11 mouse cellular contexts compared by ENCODE assay signal in genomic region chr2:32364121-32364520, GRCm38 (mm10). TPM values are rescaled to one million over a fixed set of nuclear protein-coding genes. Genes with fewer than 3 reads are reported as not detected.
DNase-seq lines count a peak whose midpoint lies in the region; ATAC-seq and TF ChIP-seq lines count a peak whose summit lies in the region.
"Had no signal": no experiment of that assay in that cellular context is flagged by ENCODE, and none has a peak within 500 bp of the region (broad histone marks: within the 10 kb centered on the region; RNA-seq: fewer than 3 reads in every experiment).

No protein-coding gene starts in this region.

- no peak for DNase-seq in heart, postnatal 14 days
- no peak for DNase-seq in hindbrain, embryonic 14.5 days (ENCODE audit: low spot score)
- no peak for DNase-seq in midbrain, embryonic 10.5 days (ENCODE audit: low spot score)
- no peak for DNase-seq in retina, postnatal 1 day
- DNase-seq: adrenal gland, adult 2 months; left cerebral cortex, postnatal 4 days had no signal

- H3K9ac ChIP-seq in heart, embryonic 12.5 days: peak overlapping the region; percentile 76; the same call in 1 of the 2 replicates
- H3K9ac ChIP-seq in hindbrain, embryonic 14.5 days: peak overlapping the region; percentile 88

- TF ChIP-seq POLR2A in cortical plate, adult 2 months (IDR thresholded peaks at IDR 0.05; ENCODE audit: extremely low read depth, insufficient read depth, low read length): no peak

- H3K36me3 ChIP-seq in heart, embryonic 12.5 days: peaks cover 43% of the 10 kb centered on the region
- H3K36me3 ChIP-seq in hindbrain, embryonic 14.5 days (replicated peaks; ENCODE audit: control insufficient read depth, insufficient read depth): peaks cover 45% of the 10 kb centered on the region
- peaks cover 51% of the 10 kb centered on the region for H3K36me3 ChIP-seq in midbrain, embryonic 10.5 days

- H3K4me3 ChIP-seq in heart, embryonic 12.5 days: peak overlapping the region; percentile 83
- H3K4me3 ChIP-seq in cortical plate, adult 2 months (ENCODE audit: insufficient read depth, low read length): peak overlapping the region; percentile 69; the same call in 1 of the 2 replicates
- H3K4me3 ChIP-seq in hindbrain, embryonic 14.5 days (replicated peaks; ENCODE audit: low read length): peak overlapping the region; percentile 75
- H3K4me3 ChIP-seq in midbrain, embryonic 10.5 days: peak overlapping the region; percentile 83

- H3K9me3 ChIP-seq in heart, embryonic 12.5 days (replicated peaks): no peaks in the 10 kb centered on the region
- H3K9me3 ChIP-seq in hindbrain, embryonic 14.5 days (ENCODE audit: control insufficient read depth, low read length): no peaks in the 10 kb centered on the region
- no peaks in the 10 kb centered on the region for H3K9me3 ChIP-seq in midbrain, embryonic 10.5 days (replicated peaks)

- H3K27me3 ChIP-seq in heart, embryonic 12.5 days (replicated peaks): no peaks in the 10 kb centered on the region
- 0 out of 2 replicates have a peak, but pooled peaks cover 8% of the 10 kb centered on the region for H3K27me3 ChIP-seq in hindbrain, embryonic 14.5 days (ENCODE audit: control insufficient read depth, insufficient read depth, low read length)
- H3K27me3 ChIP-seq in midbrain, embryonic 10.5 days (ENCODE audit: low read depth, poor library complexity, severe bottlenecking): peaks cover 13% of the 10 kb centered on the region

- no peak overlapping the region for H3K27ac ChIP-seq in heart, embryonic 12.5 days (ENCODE audit: poor library complexity, severe bottlenecking)
- H3K27ac ChIP-seq in cortical plate, adult 2 months (ENCODE audit: insufficient read depth, low read length): no peak overlapping the region
- H3K27ac ChIP-seq in hindbrain, embryonic 14.5 days: no peak overlapping the region
- no peak overlapping the region for H3K27ac ChIP-seq in midbrain, embryonic 10.5 days (replicated peaks)

- 77% methylated on average over 8 of the region's 8 CpGs for WGBS in heart, embryonic 12.5 days
- 83% methylated on average over 8 of the region's 8 CpGs for WGBS in hindbrain, embryonic 14.5 days
- WGBS in midbrain, embryonic 10.5 days: 88% methylated on average over 8 of the region's 8 CpGs

- intact Hi-C loops in heart, postnatal 14 days (cut with DNase I): no loop called here

- ATAC-seq in heart, embryonic 12.5 days (ENCODE audit: insufficient number of reproducible peaks, low FRiP score): no peak
- no peak for ATAC-seq in hindbrain, embryonic 14.5 days (ENCODE audit: low FRiP score)
- no peak for ATAC-seq in cerebellum, adult (ENCODE audit: insufficient number of reproducible peaks, low FRiP score, low TSS enrichment)
- ATAC-seq in megakaryocyte progenitor cell, adult 5-6 weeks (replicated peaks; ENCODE audit: poor library complexity): no peak

- peaks cover 22% of the 10 kb centered on the region for H3K4me1 ChIP-seq in heart, embryonic 12.5 days (replicated peaks)
- H3K4me1 ChIP-seq in cortical plate, adult 2 months (ENCODE audit: control insufficient read depth, insufficient read depth, low read length): no peaks in the 10 kb centered on the region
- H3K4me1 ChIP-seq in hindbrain, embryonic 14.5 days (replicated peaks; ENCODE audit: control insufficient read depth, insufficient read depth, low read length): peaks cover 17% of the 10 kb centered on the region
- H3K4me1 ChIP-seq in midbrain, embryonic 10.5 days: peaks cover 37% of the 10 kb centered on the region

- TF ChIP-seq CTCF in cortical plate, adult 2 months (IDR thresholded peaks at IDR 0.05; ENCODE audit: extremely low read depth, insufficient read depth, low read length): no peak

- H3K4me2 ChIP-seq in heart, embryonic 12.5 days: peak overlapping the region; percentile 90
- H3K4me2 ChIP-seq in hindbrain, embryonic 14.5 days (replicated peaks): peak overlapping the region; percentile 85

RNA-seq across cellular contexts. Expression of gene Dnm1, which starts 11.0 kb away (rescaled TPM):
- 6.2 and 7.6 TPM in 2 replicates for polyA plus RNA-seq in heart, embryonic 12.5 days (2016; fragmentation: Nextera tagmentation; extraction: Ambion mirVana)
- 1 to 10 TPM; 9.1 TPM for total RNA-seq in heart, postnatal 14 days (2021)
- polyA plus RNA-seq in cortical plate, adult 2 months (2012; rRNA removed): 1,325 and 1,395 TPM in 2 replicates
- polyA plus RNA-seq in hindbrain, embryonic 14.5 days (2014; fragmentation: Nextera tagmentation; extraction: Ambion mirVana): 123 and 132 TPM in 2 replicates
- 9.0 and 12.2 TPM in 2 replicates for polyA plus RNA-seq in midbrain, embryonic 10.5 days (2016; fragmentation: Nextera tagmentation; extraction: Ambion mirVana)
- total RNA-seq in megakaryocyte progenitor cell, adult 5-6 weeks (2015): not detected in 2 replicates
- not detected in 2 replicates for total RNA-seq in megakaryocyte progenitor cell, adult 5-6 weeks (2017)

RNA-seq across cellular contexts. Expression of gene Ciz1, which starts 12.0 kb away (rescaled TPM):
- 40.5 and 42.2 TPM in 2 replicates for polyA plus RNA-seq in heart, embryonic 12.5 days (2016; fragmentation: Nextera tagmentation; extraction: Ambion mirVana)
- 10 to 100 TPM; 32.2 to 36.5 TPM for total RNA-seq in heart, postnatal 14 days (2021)
- polyA plus RNA-seq in cortical plate, adult 2 months (2012; rRNA removed): 171 and 184 TPM in 2 replicates
- 47.5 and 49.1 TPM in 2 replicates for polyA plus RNA-seq in hindbrain, embryonic 14.5 days (2014; fragmentation: Nextera tagmentation; extraction: Ambion mirVana)
- polyA plus RNA-seq in midbrain, embryonic 10.5 days (2016; fragmentation: Nextera tagmentation; extraction: Ambion mirVana): 60.5 and 69.8 TPM in 2 replicates
- total RNA-seq in megakaryocyte progenitor cell, adult 5-6 weeks (2015): 59.9 and 69.0 TPM in 2 replicates
- total RNA-seq in megakaryocyte progenitor cell, adult 5-6 weeks (2017): 46.6 and 55.3 TPM in 2 replicates

RNA-seq across cellular contexts. Expression of gene 1110008P14Rik, which starts 17.6 kb away (rescaled TPM):
- 48.2 and 48.9 TPM in 2 replicates for polyA plus RNA-seq in heart, embryonic 12.5 days (2016; fragmentation: Nextera tagmentation; extraction: Ambion mirVana)
- total RNA-seq in heart, postnatal 14 days (2021): 10 to 100 TPM; 45.3 to 48.2 TPM
- 931 and 1,007 TPM in 2 replicates for polyA plus RNA-seq in cortical plate, adult 2 months (2012; rRNA removed)
- 170 and 175 TPM in 2 replicates for polyA plus RNA-seq in hindbrain, embryonic 14.5 days (2014; fragmentation: Nextera tagmentation; extraction: Ambion mirVana)
- 39.4 and 44.3 TPM in 2 replicates for polyA plus RNA-seq in midbrain, embryonic 10.5 days (2016; fragmentation: Nextera tagmentation; extraction: Ambion mirVana)
- total RNA-seq in megakaryocyte progenitor cell, adult 5-6 weeks (2015): 15.3 and 18.1 TPM in 2 replicates
- total RNA-seq in megakaryocyte progenitor cell, adult 5-6 weeks (2017): 8.0 and 15.4 TPM in 2 replicates

RNA-seq across cellular contexts. Expression of gene Lcn2, which starts 23.9 kb away (rescaled TPM):
- polyA plus RNA-seq in heart, embryonic 12.5 days (2016; fragmentation: Nextera tagmentation; extraction: Ambion mirVana): 0.14 and 0.38 TPM in 2 replicates
- 1 to 10 TPM; 3.8 to 6.5 TPM for total RNA-seq in heart, postnatal 14 days (2021)
- 0.25 and 0.58 TPM in 2 replicates for polyA plus RNA-seq in cortical plate, adult 2 months (2012; rRNA removed)
- polyA plus RNA-seq in hindbrain, embryonic 14.5 days (2014; fragmentation: Nextera tagmentation; extraction: Ambion mirVana): 0.78 and 1.3 TPM in 2 replicates
- 0.20 TPM in 1 of 2 replicates, not detected in the other for polyA plus RNA-seq in midbrain, embryonic 10.5 days (2016; fragmentation: Nextera tagmentation; extraction: Ambion mirVana)
- 437 and 498 TPM in 2 replicates for total RNA-seq in megakaryocyte progenitor cell, adult 5-6 weeks (2015)
- 53.7 and 107 TPM in 2 replicates for total RNA-seq in megakaryocyte progenitor cell, adult 5-6 weeks (2017)
- polyA plus RNA-seq: C2C12 had no signal

RNA-seq across cellular contexts. Expression of gene Ptges2, which starts 31.6 kb away (rescaled TPM):
- polyA plus RNA-seq in heart, embryonic 12.5 days (2016; fragmentation: Nextera tagmentation; extraction: Ambion mirVana): 39.9 and 44.9 TPM in 2 replicates
- 10 to 100 TPM; 65.0 to 75.7 TPM for total RNA-seq in heart, postnatal 14 days (2021)
- polyA plus RNA-seq in cortical plate, adult 2 months (2012; rRNA removed): 57.9 and 63.4 TPM in 2 replicates
- 58.1 and 58.9 TPM in 2 replicates for polyA plus RNA-seq in hindbrain, embryonic 14.5 days (2014; fragmentation: Nextera tagmentation; extraction: Ambion mirVana)
- polyA plus RNA-seq in midbrain, embryonic 10.5 days (2016; fragmentation: Nextera tagmentation; extraction: Ambion mirVana): 26.2 and 28.8 TPM in 2 replicates
- total RNA-seq in megakaryocyte progenitor cell, adult 5-6 weeks (2015): 6.3 and 12.1 TPM in 2 replicates
- total RNA-seq in megakaryocyte progenitor cell, adult 5-6 weeks (2017): 9.5 and 10.6 TPM in 2 replicates
